Mouse (Mus musculus) MEL (cell line): ENCODE results near the gene Olfr643. TPM values are rescaled to one million over a fixed set of nuclear protein-coding genes. Genes with fewer than 3 reads are reported as not detected.
"Not testable (repeated sequence)": the region's sequence is repeated elsewhere in the genome, so short reads cannot be mapped to it uniquely, and the experiment has no call there.

Experiments
- DNase-seq: peaks from one replicate; pipeline ENCODE4 v3.0.0; 2011; ENCODE audit warnings: low read depth, low spot score
- H3K27ac ChIP-seq: 2 replicates; pipeline ENCODE4 v1.5.1; 2012; ENCODE audit warnings: low read depth, mild to moderate bottlenecking, control low read depth, low read length, moderate library complexity; ENCODE audit not compliant: control insufficient read depth
- H3K27me3 ChIP-seq, 2 experiments: fragments of 150-350 bp in 1 of 2; sonication (generic) in 1 of 2; 2 replicates each; pipeline ENCODE4 v1.6.1; 2012; ENCODE audit warnings: low read length in 2 of 2, mild to moderate bottlenecking in 2 of 2, improper control_type of control experiment in 1 of 2, moderate library complexity in 1 of 2; ENCODE audit not compliant: insufficient read depth in 2 of 2, control insufficient read depth in 1 of 2
- H3K36me3 ChIP-seq, 2 experiments: 2 replicates each; pipeline ENCODE4 v1.6.1; 2012 to 2014; ENCODE audit warnings: low read length in 2 of 2, improper control_type of control experiment in 1 of 2, inconsistent platforms in 1 of 2, mild to moderate bottlenecking in 1 of 2; ENCODE audit not compliant: insufficient read depth in 2 of 2, control insufficient read depth in 1 of 2
- H3K4me1 ChIP-seq, 2 experiments: fragments of 150-350 bp in 1 of 2; sonication (generic) in 1 of 2; 2 replicates each; pipeline ENCODE4 v1.6.1; 2012; ENCODE audit warnings: low read length in 2 of 2, improper control_type of control experiment in 1 of 2, mild to moderate bottlenecking in 1 of 2; ENCODE audit not compliant: insufficient read depth in 2 of 2, control insufficient read depth in 1 of 2
- H3K4me3 ChIP-seq, 2 experiments: fragments of 150-350 bp in 1 of 2; sonication (generic) in 1 of 2; 2 replicates each; pipeline ENCODE4 v1.5.1; 2012; ENCODE audit warnings: low read depth in 2 of 2, low read length in 2 of 2, mild to moderate bottlenecking in 2 of 2, moderate library complexity in 2 of 2, control low read depth in 1 of 2, improper control_type of control experiment in 1 of 2; ENCODE audit not compliant: control insufficient read depth in 1 of 2, insufficient read depth in 1 of 2
- H3K79me2 ChIP-seq: 2 replicates; pipeline ENCODE4 v1.6.1; 2012; ENCODE audit warnings: mild to moderate bottlenecking, low read length, moderate library complexity; ENCODE audit not compliant: control insufficient read depth, poor library complexity, insufficient read depth
- H3K9ac ChIP-seq: 2 replicates; pipeline ENCODE4 v1.6.1; 2012; ENCODE audit warnings: low read depth, mild to moderate bottlenecking, control low read depth, low read length, moderate library complexity; ENCODE audit not compliant: control insufficient read depth, poor library complexity, severe bottlenecking
- H3K9me3 ChIP-seq: fragments of 150-350 bp; sonication (generic); replicated peaks from 2 replicates; pipeline ENCODE4 v1.6.1; 2012; ENCODE audit warnings: mild to moderate bottlenecking, low read length, improper control_type of control experiment, moderate library complexity; ENCODE audit not compliant: insufficient read depth
- polyA plus RNA-seq, 2 experiments: library from polyadenylated mRNA; stranded (reverse) in 1 of 2; unstranded in 1 of 2; fragments of >175 nt in 1 of 2; fragments of >200 nt in 1 of 2; gene quantifications; 2 replicates each; pipeline versions ENCODE4 v1.2.1 to v1.2.4; 2012; ENCODE audit warnings: low replicate concordance in 2 of 2, low read depth in 1 of 2; ENCODE audit not compliant: insufficient read length in 2 of 2, insufficient read depth in 1 of 2, missing spikeins in 1 of 2
- total RNA-seq: library from RNA; depleted of rRNA; stranded (reverse); fragments of 300-350 nt; gene quantifications from 2 replicates; pipeline ENCODE4 v1.2.3, GENCODE M21; 2012; rRNA removed

Gene Olfr643
- total and polyA plus RNA-seq, 3 experiments, result not detected

DNA sequence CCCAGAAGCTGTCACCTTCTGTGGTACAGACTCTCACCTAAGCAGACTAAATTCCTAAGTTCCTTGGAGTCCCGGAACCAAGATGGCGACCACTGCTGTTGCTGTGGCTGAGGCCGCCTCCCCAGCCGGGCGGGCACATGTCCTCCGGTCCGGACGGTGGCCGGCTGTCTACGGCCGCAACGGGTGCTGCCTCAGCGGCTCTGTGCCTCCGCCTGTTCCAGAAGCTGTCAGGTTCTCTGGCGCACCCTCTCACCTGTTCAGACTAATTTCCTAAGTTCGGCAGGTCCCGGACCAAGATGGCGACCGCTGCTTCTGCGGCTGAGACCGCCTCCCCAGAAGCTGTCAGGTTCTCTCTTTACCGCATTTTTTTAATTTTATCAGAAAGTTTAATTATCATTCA is 170.3 kb downstream of the Olfr643 start:
- H3K9me3 ChIP-seq, H3K27ac ChIP-seq, H3K4me3 ChIP-seq, H3K4me1 ChIP-seq, H3K79me2 ChIP-seq, H3K9ac ChIP-seq, DNase-seq, H3K27me3 ChIP-seq, H3K36me3 ChIP-seq: not testable (repeated sequence)

Other genes starting within 250 kb of the Olfr643 start
- gene Olfr64, start 242.9 kb downstream of the Olfr643 start, total RNA-seq, result not detected in 2 replicates
- not detected for gene Olfr64, start 242.9 kb downstream of the Olfr643 start, polyA plus RNA-seq
- not detected in 2 replicates for gene Olfr65, start 233.9 kb downstream of the Olfr643 start, total RNA-seq
- not detected for gene Olfr65, start 233.9 kb downstream of the Olfr643 start, polyA plus RNA-seq
- not detected in 2 replicates for gene Olfr631, start 208.6 kb downstream of the Olfr643 start, total RNA-seq
- gene Olfr631, start 208.6 kb downstream of the Olfr643 start, polyA plus RNA-seq, result not detected
- gene Olfr632, start 203.1 kb downstream of the Olfr643 start, total RNA-seq, result not detected in 2 replicates
- not detected for gene Olfr632, start 203.1 kb downstream of the Olfr643 start, polyA plus RNA-seq
- not detected in 2 replicates for gene Olfr633, start 193.0 kb downstream of the Olfr643 start, total RNA-seq
- gene Olfr633, start 193.0 kb downstream of the Olfr643 start, polyA plus RNA-seq, result not detected
- gene Olfr635, start 166.3 kb downstream of the Olfr643 start, total RNA-seq, result not detected in 2 replicates
- gene Olfr635, start 166.3 kb downstream of the Olfr643 start, polyA plus RNA-seq, result not detected
- gene Olfr638, start 138.7 kb downstream of the Olfr643 start, total RNA-seq, result not detected in 2 replicates
- not detected for gene Olfr638, start 138.7 kb downstream of the Olfr643 start, polyA plus RNA-seq
- gene Olfr639, start 120.1 kb downstream of the Olfr643 start, total RNA-seq, result not detected in 2 replicates
- under 1 TPM in 1 of 2 experiments, not detected in 1; 0.03 TPM for gene Olfr639, start 120.1 kb downstream of the Olfr643 start, polyA plus RNA-seq
- not detected in 2 replicates for gene Olfr640, start 111.8 kb downstream of the Olfr643 start, total RNA-seq
- gene Olfr640, start 111.8 kb downstream of the Olfr643 start, polyA plus RNA-seq, result not detected
- not detected in 2 replicates for gene Olfr641, start 102.0 kb downstream of the Olfr643 start, total RNA-seq
- not detected for gene Olfr641, start 102.0 kb downstream of the Olfr643 start, polyA plus RNA-seq
- not detected in 2 replicates for gene Olfr642, start 84.7 kb downstream of the Olfr643 start, total RNA-seq
- not detected for gene Olfr642, start 84.7 kb downstream of the Olfr643 start, polyA plus RNA-seq
- not detected in 2 replicates for gene 4930516K23Rik, start 76.0 kb downstream of the Olfr643 start, total RNA-seq
- gene 4930516K23Rik, start 76.0 kb downstream of the Olfr643 start, polyA plus RNA-seq, result not detected
- not detected in 2 replicates for gene Olfr644, start 65.5 kb downstream of the Olfr643 start, total RNA-seq
- gene Olfr644, start 65.5 kb downstream of the Olfr643 start, polyA plus RNA-seq, result not detected
- not detected in 2 replicates for gene Olfr645, start 51.9 kb downstream of the Olfr643 start, total RNA-seq
- not detected for gene Olfr645, start 51.9 kb downstream of the Olfr643 start, polyA plus RNA-seq
- gene Olfr646, start 32.5 kb downstream of the Olfr643 start, total RNA-seq, result not detected in 2 replicates
- gene Olfr646, start 32.5 kb downstream of the Olfr643 start, polyA plus RNA-seq, result not detected
- not detected in 2 replicates for gene Ubqln5, start 7.6 kb downstream of the Olfr643 start, total RNA-seq
- gene Ubqln5, start 7.6 kb downstream of the Olfr643 start, polyA plus RNA-seq, result not detected
- gene Ubqln3, start 5.9 kb upstream of the Olfr643 start, total RNA-seq, result not detected in 2 replicates
- not detected for gene Ubqln3, start 5.9 kb upstream of the Olfr643 start, polyA plus RNA-seq
- not detected in 2 replicates for gene Ubqlnl, start 13.2 kb upstream of the Olfr643 start, total RNA-seq
- not detected for gene Ubqlnl, start 13.2 kb upstream of the Olfr643 start, polyA plus RNA-seq
- not detected in 2 replicates for gene Olfm5, start 27.4 kb upstream of the Olfr643 start, total RNA-seq
- not detected for gene Olfm5, start 27.4 kb upstream of the Olfr643 start, polyA plus RNA-seq
- gene Olfr648, start 46.0 kb upstream of the Olfr643 start, total RNA-seq, result not detected in 2 replicates
- not detected for gene Olfr648, start 46.0 kb upstream of the Olfr643 start, polyA plus RNA-seq
- gene Olfr649, start 58.6 kb upstream of the Olfr643 start, total RNA-seq, result not detected in 2 replicates
- not detected for gene Olfr649, start 58.6 kb upstream of the Olfr643 start, polyA plus RNA-seq
- gene Trim6, start 81.4 kb upstream of the Olfr643 start, total RNA-seq, result not detected in 2 replicates
- gene Trim6, start 81.4 kb upstream of the Olfr643 start, polyA plus RNA-seq, result 1 to 10 TPM in 1 of 2 experiments, not detected in 1; 4.1 TPM
- gene Trim34a, start 107.1 kb upstream of the Olfr643 start, total RNA-seq, result 0.23 and 0.42 TPM in 2 replicates
- gene Trim34a, start 107.1 kb upstream of the Olfr643 start, polyA plus RNA-seq, result under 1 TPM in 1 of 2 experiments, not detected in 1; 0.58 TPM
- not detected in 2 replicates for gene Trim5, start 150.7 kb upstream of the Olfr643 start, total RNA-seq
- gene Trim5, start 150.7 kb upstream of the Olfr643 start, polyA plus RNA-seq, result under 1 TPM in 1 of 2 experiments, not detected in 1; 0.11 TPM
- gene Trim12a, start 178.1 kb upstream of the Olfr643 start, total RNA-seq, result not detected in 2 replicates
- gene Trim12a, start 178.1 kb upstream of the Olfr643 start, polyA plus RNA-seq, result under 1 TPM in 1 of 2 experiments, not detected in 1; 0.14 TPM
- 0.42 and 0.69 TPM in 2 replicates for gene Trim34b, start 192.1 kb upstream of the Olfr643 start, total RNA-seq
- under 1 TPM in 1 of 2 experiments, not detected in 1; 0.74 TPM for gene Trim34b, start 192.1 kb upstream of the Olfr643 start, polyA plus RNA-seq
- 4.8 and 5.0 TPM in 2 replicates for gene Trim12c, start 216.0 kb upstream of the Olfr643 start, total RNA-seq
- 1 to 10 TPM in 1 of 2 experiments, not detected in 1; 6.9 TPM for gene Trim12c, start 216.0 kb upstream of the Olfr643 start, polyA plus RNA-seq
- not detected in 2 replicates for gene Trim30b, start 232.5 kb upstream of the Olfr643 start, total RNA-seq
- under 1 TPM in 1 of 2 experiments, not detected in 1; 0.04 TPM for gene Trim30b, start 232.5 kb upstream of the Olfr643 start, polyA plus RNA-seq